Comparison of ENCODE assay signal across 9 mouse cellular contexts in the genomic region with DNA sequence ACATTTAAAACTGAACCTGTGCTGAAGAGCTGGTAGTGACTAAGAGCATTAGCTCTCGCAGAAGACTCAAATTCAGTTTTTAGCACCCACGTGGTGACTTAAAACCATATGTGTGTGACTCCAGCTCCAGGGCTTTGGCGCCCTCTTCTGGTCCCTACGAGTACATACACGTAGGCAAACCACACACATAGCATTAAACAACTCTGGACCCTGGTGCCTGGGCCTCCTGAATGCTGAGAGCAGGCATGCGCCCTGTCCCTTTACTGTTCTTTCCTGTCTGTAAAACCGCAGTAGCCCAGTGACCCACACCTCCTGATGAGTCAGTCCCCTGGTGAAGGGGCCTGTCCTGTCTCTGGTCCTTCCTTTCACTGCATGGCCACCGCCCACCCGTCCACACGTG. TPM values are rescaled to one million over a fixed set of nuclear protein-coding genes. Genes with fewer than 3 reads are reported as not detected.
DNase-seq lines count a peak whose midpoint lies in the region; ATAC-seq and TF ChIP-seq lines count a peak whose summit lies in the region.
"Had no signal": no experiment of that assay in that cellular context is flagged by ENCODE, and none has a peak within 500 bp of the region (broad histone marks: within the 10 kb centered on the region; RNA-seq: fewer than 3 reads in every experiment).

No protein-coding gene starts in this region.

- H3K4me3 ChIP-seq in lung, adult 2 months (replicated peaks; ENCODE audit: extremely low read depth, low read depth, low read length): no peak overlapping the region
- H3K4me3 ChIP-seq in liver, embryonic 11.5 days (ENCODE audit: low read depth, low read length): no peak overlapping the region
- H3K4me3 ChIP-seq in forebrain, embryonic 16.5 days (replicated peaks; ENCODE audit: low read length): no peak overlapping the region
- H3K4me3 ChIP-seq: stomach, embryonic 15.5 days had no signal

- WGBS in lung, adult 2 months: 25% methylated on average over 10 of the region's 10 CpGs
- 30% methylated on average over 10 of the region's 10 CpGs for WGBS in liver, embryonic 11.5 days
- 41% methylated on average over 10 of the region's 10 CpGs for WGBS in forebrain, embryonic 16.5 days

- H3K9ac ChIP-seq in liver, embryonic 11.5 days (ENCODE audit: low read depth, low read length): no peak overlapping the region
- H3K9ac ChIP-seq in forebrain, embryonic 16.5 days (replicated peaks; ENCODE audit: low read depth, low read length): no peak overlapping the region
- H3K9ac ChIP-seq: stomach, embryonic 15.5 days had no signal

- no peaks in the 10 kb centered on the region for H3K36me3 ChIP-seq in liver, embryonic 11.5 days (ENCODE audit: control insufficient read depth, insufficient read depth, low read length)
- no peaks in the 10 kb centered on the region for H3K36me3 ChIP-seq in forebrain, embryonic 16.5 days (ENCODE audit: control insufficient read depth, insufficient read depth)
- H3K36me3 ChIP-seq: stomach, embryonic 15.5 days had no signal

- TF ChIP-seq POLR2A in lung, adult 2 months (IDR thresholded peaks at IDR 0.05; ENCODE audit: borderline replicate concordance, extremely low read depth, low read depth, low read length): no peak

- peaks cover 38% of the 10 kb centered on the region for H3K27me3 ChIP-seq in liver, embryonic 11.5 days (replicated peaks; ENCODE audit: control insufficient read depth, insufficient read depth, low read length)
- peaks cover 15% of the 10 kb centered on the region for H3K27me3 ChIP-seq in forebrain, embryonic 16.5 days (replicated peaks; ENCODE audit: control insufficient read depth, insufficient read depth, low read length)

- TF ChIP-seq CTCF in lung, adult 2 months (IDR thresholded peaks at IDR 0.05; ENCODE audit: insufficient read depth, low read length): peak; percentile 74

- ATAC-seq in liver, embryonic 11.5 days (replicated peaks; ENCODE audit: low FRiP score): 0 out of 2 replicates have a peak, but pooled peaks have one; percentile 33
- ATAC-seq in monocyte, adult 5-6 weeks (replicated peaks; ENCODE audit: insufficient number of reproducible peaks, low FRiP score, low TSS enrichment, poor library complexity, severe bottlenecking): no peak
- ATAC-seq in forebrain, embryonic 16.5 days: no peak

- no peak overlapping the region for H3K4me2 ChIP-seq in liver, embryonic 11.5 days
- no peak overlapping the region for H3K4me2 ChIP-seq in forebrain, embryonic 16.5 days (ENCODE audit: low read length)
- H3K4me2 ChIP-seq: stomach, embryonic 15.5 days had no signal

- DNase-seq in cerebellum, postnatal 10 days: peak; percentile 48 to 67
- DNase-seq in cerebellum, adult 9-11 months: no peak
- no peak for DNase-seq in lung, adult 2 months
- no peak for DNase-seq in lung, postnatal 25 days (ENCODE audit: low spot score)
- peak; percentile 34 for DNase-seq in adipocyte (ENCODE audit: low spot score)
- no peak for DNase-seq in liver, embryonic 11.5 days (ENCODE audit: low spot score)

- H3K27ac ChIP-seq in liver, embryonic 11.5 days (ENCODE audit: low read depth, low read length): no peak overlapping the region
- H3K27ac ChIP-seq in forebrain, embryonic 16.5 days (ENCODE audit: low read length): no peak overlapping the region
- H3K27ac ChIP-seq: stomach, embryonic 15.5 days had no signal

- no peaks in the 10 kb centered on the region for H3K9me3 ChIP-seq in liver, embryonic 11.5 days (ENCODE audit: control insufficient read depth, low read length)
- H3K9me3 ChIP-seq in forebrain, embryonic 16.5 days (ENCODE audit: control insufficient read depth, low read length): no peaks in the 10 kb centered on the region
- H3K9me3 ChIP-seq: stomach, embryonic 15.5 days had no signal

- peaks cover 3% of the 10 kb centered on the region; the same call in 1 of the 2 replicates for H3K4me1 ChIP-seq in lung, adult 2 months (ENCODE audit: control insufficient read depth, insufficient read depth, low read length)
- peaks cover 10% of the 10 kb centered on the region for H3K4me1 ChIP-seq in liver, embryonic 11.5 days (replicated peaks; ENCODE audit: control insufficient read depth, insufficient read depth, low read length)
- H3K4me1 ChIP-seq in forebrain, embryonic 16.5 days (replicated peaks; ENCODE audit: control insufficient read depth, insufficient read depth, low read length): peaks cover 11% of the 10 kb centered on the region

RNA-seq across cellular contexts. Expression of a gene that starts 13.7 kb away (rescaled TPM):
- 0.07 TPM in 1 of 2 replicates, not detected in the other for polyA plus RNA-seq in lung, adult 2 months (2012; rRNA removed)
- polyA plus RNA-seq in liver, embryonic 11.5 days (2014; fragmentation: Nextera tagmentation; extraction: Ambion mirVana): 4.3 and 5.3 TPM in 2 replicates
- not detected in 3 replicates for total RNA-seq in monocyte, adult 5-6 weeks (2017)
- polyA plus RNA-seq in forebrain, embryonic 16.5 days (2015; fragmentation: Nextera tagmentation; extraction: Ambion mirVana): 0.62 and 0.63 TPM in 2 replicates

RNA-seq across cellular contexts. Expression of a gene that starts 32.1 kb away (rescaled TPM):
- 32.7 and 35.4 TPM in 2 replicates for polyA plus RNA-seq in lung, adult 2 months (2012; rRNA removed)
- polyA plus RNA-seq in liver, embryonic 11.5 days (2014; fragmentation: Nextera tagmentation; extraction: Ambion mirVana): 59.7 and 60.5 TPM in 2 replicates
- 30.1 to 47.6 TPM (median 35.5 TPM) in 3 replicates for total RNA-seq in monocyte, adult 5-6 weeks (2017)
- polyA plus RNA-seq in forebrain, embryonic 16.5 days (2015; fragmentation: Nextera tagmentation; extraction: Ambion mirVana): 14.1 and 15.0 TPM in 2 replicates

Comparison
In these comparisons a context has a peak if more than half of its experiments do, and no peak if none do; other contexts are left out.
1. DNase-seq: peak in cerebellum, postnatal 10 days (2 of 2) and adipocyte (single experiment); none in cerebellum, adult 9-11 months (single experiment), lung, adult 2 months (single experiment), lung, postnatal 25 days (single experiment) and liver, embryonic 11.5 days (single experiment).